Mouse (Mus musculus) ovary, adult 2 months (tissue): ENCODE measurements around the gene Olfr699. TPM values are rescaled to one million over a fixed set of nuclear protein-coding genes. Genes with fewer than 3 reads are reported as not detected.

ENCODE experiments used
- polyA plus RNA-seq: library from polyadenylated mRNA; depleted of rRNA; stranded (reverse); fragments of >200 nt; gene quantifications from 2 replicates; pipeline ENCODE4 v1.2.3, GENCODE M21; 2012; rRNA removed

The Olfr699 gene
- polyA plus RNA-seq, result not detected in 2 replicates

DNA sequence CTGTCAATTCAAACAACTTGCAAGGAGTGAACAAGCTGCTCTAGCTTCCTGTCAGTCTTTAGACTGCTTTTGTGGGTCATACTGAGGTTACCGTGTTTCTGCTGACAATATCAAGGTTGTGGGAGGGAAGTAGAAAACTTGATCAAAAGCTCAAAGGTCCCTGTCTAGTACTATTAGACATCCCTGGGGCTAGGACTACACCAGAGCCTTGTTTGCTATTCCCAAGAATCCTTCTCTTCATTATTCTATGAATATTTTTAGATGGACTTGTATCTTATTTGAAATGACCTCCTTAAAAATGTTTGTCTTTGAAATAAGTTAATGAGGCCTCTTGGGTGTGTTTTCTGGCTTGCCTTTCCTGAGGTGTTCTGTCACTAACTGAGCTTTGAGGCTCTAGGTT, at the start of gene Olfr699:
Olfr699 (minus strand) TSS at position 101 of the 400 bp plus-strand sequence.

GRCm38 (mm10) chr7:106833793-106834192, 40.8 kb upstream of the Olfr699 start, which contains the start of gene Olfr702:
TSS of gene Olfr702 (minus strand) at chr7:106833893.

DNA sequence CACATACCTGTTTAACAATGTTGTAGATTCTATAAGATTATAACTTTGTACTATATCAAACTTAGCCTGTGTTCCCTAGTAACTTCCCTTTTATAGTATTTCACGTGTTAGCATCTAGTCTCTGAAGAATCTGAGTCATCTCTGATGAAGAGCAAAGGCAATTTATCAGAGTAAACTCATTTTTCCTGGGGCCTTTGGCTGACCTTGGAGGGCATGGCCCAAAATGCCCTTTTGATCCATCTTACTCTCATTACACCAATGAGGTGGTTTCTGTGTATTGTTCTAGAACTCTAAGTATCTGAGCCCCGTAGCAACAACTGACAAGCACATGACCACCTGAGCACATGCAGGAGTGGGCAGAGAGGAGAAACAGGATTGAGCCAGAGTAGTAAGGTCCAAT, 20.8 kb upstream of the Olfr699 start, which contains the start of gene Olfr701:
Olfr701 (plus strand) TSS at position 301 of the 400 bp plus-strand sequence.

DNA sequence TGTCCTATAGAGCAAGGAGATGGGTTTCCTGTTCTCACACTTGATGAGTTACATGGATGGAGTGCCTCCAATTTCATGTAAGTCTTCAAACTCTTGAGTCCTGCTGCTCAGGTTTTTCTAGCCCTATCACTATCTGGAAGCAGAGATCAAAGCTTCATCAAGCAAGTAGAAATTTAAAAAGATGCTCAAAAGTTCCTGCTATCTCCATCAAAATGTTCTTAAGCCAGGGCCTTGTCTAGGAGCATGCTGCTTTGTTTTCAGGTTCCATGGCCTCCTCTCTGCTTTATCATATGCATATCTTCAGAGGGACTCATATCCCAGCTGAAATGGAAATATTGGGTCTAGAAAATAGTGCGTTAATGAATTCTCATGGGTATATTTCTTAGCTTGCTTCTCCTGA, 15.7 kb upstream of the Olfr699 start, which contains the start of gene Olfr700:
Olfr700 (minus strand) TSS at position 101 of the 400 bp plus-strand sequence.

DNA sequence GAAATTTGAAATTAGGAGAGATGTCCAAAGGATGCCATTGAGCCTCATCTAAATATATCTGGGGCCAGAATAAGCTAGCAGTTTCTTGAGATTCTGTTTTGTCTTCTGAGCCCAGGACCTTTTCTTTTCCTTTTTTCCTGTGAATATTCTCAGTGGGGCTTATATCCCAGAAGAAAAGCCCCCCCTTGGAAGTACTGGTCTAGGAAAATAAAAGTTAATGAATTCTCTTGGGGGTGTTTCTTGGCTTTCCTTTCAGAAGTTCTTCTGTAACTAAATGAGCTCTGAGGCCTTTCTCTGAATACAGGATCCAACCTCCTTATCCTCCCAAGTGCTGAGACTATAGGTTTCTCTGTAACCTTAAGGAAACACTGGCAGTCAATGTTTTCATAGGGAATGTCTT, 37.7 kb downstream of the Olfr699 start, which contains the start of gene Olfr698:
Olfr698 (minus strand) TSS at position 101 of the 400 bp plus-strand sequence.

DNA sequence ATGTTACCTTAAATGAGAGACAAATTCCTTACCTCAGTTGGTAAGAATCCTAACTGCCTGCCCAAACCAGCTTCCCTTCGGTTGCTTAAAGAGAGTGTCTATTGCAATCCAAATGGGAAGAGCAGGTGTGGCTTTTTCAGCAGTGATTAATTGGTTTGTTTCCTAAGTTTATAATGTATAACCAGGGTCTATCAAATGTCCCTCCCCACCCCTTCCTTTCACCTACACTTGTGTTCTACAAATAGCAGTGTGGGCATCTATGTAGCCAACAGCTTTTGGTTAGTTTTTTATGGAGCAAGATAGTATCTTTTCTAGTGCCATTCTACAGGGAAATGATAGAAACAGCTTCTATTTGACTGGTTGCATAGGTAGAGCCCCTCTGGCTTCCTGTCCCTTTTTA, 50.7 kb downstream of the Olfr699 start, which contains the start of gene Olfr697:
Olfr697 (minus strand) TSS at position 101 of the 400 bp plus-strand sequence.

Other genes with a start within 250 kb of the Olfr699 start
- gene Olfr693, start 112.6 kb downstream of the Olfr699 start, polyA plus RNA-seq, result not detected in 2 replicates
- gene Olfr694, start 101.4 kb downstream of the Olfr699 start, polyA plus RNA-seq, result not detected in 2 replicates
- gene Olfr695, start 76.8 kb downstream of the Olfr699 start, polyA plus RNA-seq, result not detected in 2 replicates
- not detected in 2 replicates for gene Olfr697, start 50.8 kb downstream of the Olfr699 start, polyA plus RNA-seq
- not detected in 2 replicates for gene Olfr698, start 37.8 kb downstream of the Olfr699 start, polyA plus RNA-seq
- gene Olfr700, start 15.6 kb upstream of the Olfr699 start, polyA plus RNA-seq, result not detected in 2 replicates
- 0.15 TPM in 1 of 2 replicates, not detected in the other for gene Olfr701, start 20.9 kb upstream of the Olfr699 start, polyA plus RNA-seq
- gene Olfr702, start 40.7 kb upstream of the Olfr699 start, polyA plus RNA-seq, result not detected in 2 replicates
- not detected in 2 replicates for gene Olfr703, start 50.2 kb upstream of the Olfr699 start, polyA plus RNA-seq
- not detected in 2 replicates for gene Olfr704, start 70.0 kb upstream of the Olfr699 start, polyA plus RNA-seq
- not detected in 2 replicates for gene Olfr705, start 83.7 kb upstream of the Olfr699 start, polyA plus RNA-seq
- not detected in 2 replicates for gene Olfr706, start 95.0 kb upstream of the Olfr699 start, polyA plus RNA-seq
- not detected in 2 replicates for gene Olfr707, start 108.0 kb upstream of the Olfr699 start, polyA plus RNA-seq
- gene Olfr1532-ps1, start 114.8 kb upstream of the Olfr699 start, polyA plus RNA-seq, result not detected in 2 replicates
- gene Olfr709-ps1, start 139.0 kb upstream of the Olfr699 start, polyA plus RNA-seq, result not detected in 2 replicates
- gene Olfr710, start 155.1 kb upstream of the Olfr699 start, polyA plus RNA-seq, result not detected in 2 replicates
- not detected in 2 replicates for gene Olfr6, start 170.7 kb upstream of the Olfr699 start, polyA plus RNA-seq
- not detected in 2 replicates for gene Olfr711, start 182.3 kb upstream of the Olfr699 start, polyA plus RNA-seq
- gene Olfr2, start 212.9 kb upstream of the Olfr699 start, polyA plus RNA-seq, result not detected in 2 replicates
- gene Olfr713, start 238.0 kb upstream of the Olfr699 start, polyA plus RNA-seq, result not detected in 2 replicates